Mouse (Mus musculus): ENCODE results near the gene Nucks1. TPM values are rescaled to one million over a fixed set of nuclear protein-coding genes. Genes with fewer than 3 reads are reported as not detected.

Gene Nucks1
- polyA plus RNA-seq, 1 experiment: 20.6 TPM

- H3K4me3 ChIP-seq: no peak overlapping the region
- H3ac ChIP-seq (ENCODE audit: control insufficient read depth, insufficient read length): no peak overlapping the region
- H3K4me2 ChIP-seq (ENCODE audit: low read depth): no peak overlapping the region
- no peak for TF ChIP-seq POLR2AphosphoS2 (IDR thresholded peaks at IDR 0.05; ENCODE audit: insufficient read length, low read depth)
- TF ChIP-seq USF1 (IDR thresholded peaks at IDR 0.05; ENCODE audit: low read depth): no peak
- no peak for TF ChIP-seq TCF3 (IDR thresholded peaks at IDR 0.05; ENCODE audit: insufficient read length, low read depth)
- no peak for TF ChIP-seq TCF12 (IDR thresholded peaks at IDR 0.05; ENCODE audit: insufficient read depth, poor library complexity, severe bottlenecking)
- no peak for TF ChIP-seq POLR2A (IDR thresholded peaks at IDR 0.05; ENCODE audit: insufficient read length, low read depth)
- no peak for TF ChIP-seq SRF (IDR thresholded peaks at IDR 0.05; ENCODE audit: control insufficient read depth, insufficient read length, low read depth)
- TF ChIP-seq MYOG (IDR thresholded peaks at IDR 0.05; ENCODE audit: control insufficient read depth in 1 of 3, insufficient read depth in 1 of 3, insufficient read length in 2 of 3, low read depth in 2 of 3): no peak
- H3K27me3 ChIP-seq (ENCODE audit: control insufficient read depth, insufficient read depth, insufficient read length): peaks cover 78% of the 10 kb centered on the region
- no peaks in the 10 kb centered on the region for H3K79me2 ChIP-seq (ENCODE audit: control insufficient read depth, insufficient read depth)
- no peaks in the 10 kb centered on the region for H3K36me3 ChIP-seq (ENCODE audit: control insufficient read depth, insufficient read depth)
Measured at GRCm38 (mm10) chr1:131971771-131972497, 61.6 kb downstream of the Nucks1 start.

DNA sequence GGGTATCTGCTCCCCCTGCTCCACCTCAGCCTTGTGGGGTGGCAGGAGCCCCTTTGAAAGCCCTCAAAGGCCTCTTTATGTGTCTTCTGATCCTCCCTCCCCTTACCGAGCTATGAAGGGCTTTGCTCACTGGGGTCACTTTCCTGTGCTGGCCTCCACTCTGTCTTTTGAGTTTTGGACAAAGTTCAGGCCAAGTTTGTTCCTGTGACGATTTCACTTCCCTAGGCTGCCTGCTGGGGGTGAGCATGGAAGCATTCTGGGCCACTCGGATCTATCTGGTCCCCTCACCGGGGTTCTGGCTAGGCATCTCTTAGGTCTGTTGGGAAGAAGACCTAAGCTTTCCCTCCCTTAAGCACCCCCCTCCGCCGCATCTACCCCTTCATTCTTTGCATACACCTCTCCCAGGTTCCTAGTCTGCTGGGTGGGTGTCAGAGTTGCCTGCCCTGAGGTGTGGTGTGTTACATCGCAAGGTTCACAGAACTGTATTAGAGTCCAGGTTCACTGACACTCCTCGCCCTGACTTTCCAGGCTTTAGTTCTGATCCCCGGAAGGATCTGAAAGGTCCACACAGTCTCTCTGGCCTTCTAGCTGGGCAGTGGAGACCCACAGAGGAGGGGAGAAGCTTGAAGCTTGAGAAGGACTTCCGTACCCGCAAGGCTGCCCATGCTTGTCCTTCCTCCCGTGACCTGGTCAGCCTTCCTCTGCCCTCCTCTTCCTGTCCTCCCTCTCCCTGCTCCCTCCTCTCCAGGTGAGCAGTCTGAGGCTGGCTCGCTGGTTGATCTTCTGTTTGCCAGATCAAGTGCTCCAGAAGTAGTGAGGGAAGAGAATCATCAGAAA, 62.4 kb downstream of the Nucks1 start:
- Histone ChIP-seq H3K4me2 (ENCODE audit: low read depth) (no peak overlapping the region), H3ac (ENCODE audit: control insufficient read depth, insufficient read length) (no peak overlapping the region), H3K36me3 (ENCODE audit: control insufficient read depth, insufficient read depth) (no peaks in the 10 kb centered on the region), H3K4me3 (no peak overlapping the region), H3K79me2 (ENCODE audit: control insufficient read depth, insufficient read depth) (no peaks in the 10 kb centered on the region), H3K27me3 (ENCODE audit: control insufficient read depth, insufficient read depth, insufficient read length) (peaks cover 78% of the 10 kb centered on the region)
- no peak for TF ChIP-seq TCF3 (IDR thresholded peaks at IDR 0.05; ENCODE audit: insufficient read length, low read depth)
- TF ChIP-seq USF1 (IDR thresholded peaks at IDR 0.05; ENCODE audit: low read depth): no peak
- no peak for TF ChIP-seq SRF (IDR thresholded peaks at IDR 0.05; ENCODE audit: control insufficient read depth, insufficient read length, low read depth)
- no peak for TF ChIP-seq POLR2AphosphoS2 (IDR thresholded peaks at IDR 0.05; ENCODE audit: insufficient read length, low read depth)
- TF ChIP-seq MAX (IDR thresholded peaks at IDR 0.05; ENCODE audit: low read depth): no peak

DNA sequence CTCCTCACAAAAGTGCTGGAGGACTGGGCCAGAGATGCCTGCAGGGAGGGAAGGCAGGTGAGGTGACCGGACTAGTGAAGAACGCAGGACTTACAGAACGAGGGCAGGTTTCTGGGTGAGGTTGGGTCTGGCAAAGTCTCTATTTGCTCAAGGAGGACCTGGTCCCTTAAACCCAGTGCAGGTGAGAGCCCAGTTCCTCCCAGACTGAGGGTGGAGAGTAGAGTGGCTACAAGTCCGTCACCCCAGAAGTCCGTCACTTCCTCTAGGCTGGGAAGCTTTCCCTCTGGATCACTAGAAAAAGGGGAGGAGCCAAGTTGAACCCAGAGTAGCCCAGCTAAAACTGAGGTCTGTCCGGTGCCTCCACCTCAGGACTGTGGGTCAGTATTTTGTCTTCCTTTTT, 63.7 kb downstream of the Nucks1 start:
- Histone ChIP-seq H3K4me2 (ENCODE audit: low read depth) (no peak overlapping the region), H3K36me3 (ENCODE audit: control insufficient read depth, insufficient read depth) (no peaks in the 10 kb centered on the region), H3ac (ENCODE audit: control insufficient read depth, insufficient read length) (no peak overlapping the region), H3K4me3 (no peak overlapping the region), H3K79me2 (ENCODE audit: control insufficient read depth, insufficient read depth) (no peaks in the 10 kb centered on the region), H3K27me3 (ENCODE audit: control insufficient read depth, insufficient read depth, insufficient read length) (peaks cover 80% of the 10 kb centered on the region)
- no peak for TF ChIP-seq E2F4 (IDR thresholded peaks at IDR 0.05; ENCODE audit: insufficient read depth)
- TF ChIP-seq CEBPB (IDR thresholded peaks at IDR 0.05; ENCODE audit: insufficient read depth, poor library complexity, severe bottlenecking): no peak
- TF ChIP-seq POLR2AphosphoS2 (IDR thresholded peaks at IDR 0.05; ENCODE audit: insufficient read length, low read depth): no peak
- no peak for TF ChIP-seq REST (IDR thresholded peaks at IDR 0.05; ENCODE audit: insufficient read depth, insufficient read length)
- TF ChIP-seq POLR2A (IDR thresholded peaks at IDR 0.05; ENCODE audit: insufficient read length, low read depth): no peak
- TF ChIP-seq MYOD1 (IDR thresholded peaks at IDR 0.05; ENCODE audit: control insufficient read depth in 1 of 3, insufficient read length in 2 of 3, low read depth in 2 of 3): no peak
- TF ChIP-seq TCF12 (IDR thresholded peaks at IDR 0.05; ENCODE audit: insufficient read depth, poor library complexity, severe bottlenecking): no peak
- no peak for TF ChIP-seq TCF3 (IDR thresholded peaks at IDR 0.05; ENCODE audit: insufficient read length, low read depth)
- no peak for TF ChIP-seq SRF (IDR thresholded peaks at IDR 0.05; ENCODE audit: control insufficient read depth, insufficient read length, low read depth)
- no peak for TF ChIP-seq USF1 (IDR thresholded peaks at IDR 0.05; ENCODE audit: low read depth)
- no peak for TF ChIP-seq MAX (IDR thresholded peaks at IDR 0.05; ENCODE audit: low read depth)
- no peak for TF ChIP-seq MYOG (IDR thresholded peaks at IDR 0.05; ENCODE audit: control insufficient read depth in 1 of 3, insufficient read depth in 1 of 3, insufficient read length in 2 of 3, low read depth in 2 of 3)

DNA sequence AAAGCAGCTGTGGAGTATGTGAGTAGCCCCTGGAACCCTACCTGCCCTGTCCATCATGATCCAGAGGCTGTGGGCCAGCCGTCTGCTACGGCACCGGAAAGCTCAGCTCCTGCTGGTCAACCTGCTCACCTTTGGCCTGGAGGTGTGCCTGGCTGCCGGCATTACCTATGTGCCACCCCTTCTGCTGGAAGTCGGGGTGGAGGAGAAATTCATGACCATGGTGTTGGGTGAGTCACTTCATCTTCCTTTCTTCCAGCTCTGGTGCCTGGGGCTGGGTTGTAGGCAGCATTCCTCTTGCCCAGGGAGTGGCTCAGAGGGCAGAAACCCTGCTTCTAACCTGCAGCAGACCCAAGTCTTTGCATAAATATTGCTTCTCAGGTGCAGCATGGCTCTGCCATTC, 66.6 kb downstream of the Nucks1 start:
- Histone ChIP-seq H3K36me3 (ENCODE audit: control insufficient read depth, insufficient read depth) (no peaks in the 10 kb centered on the region), H3K4me3 (no peak overlapping the region), H3K79me2 (ENCODE audit: control insufficient read depth, insufficient read depth) (no peaks in the 10 kb centered on the region), H3K4me2 (ENCODE audit: low read depth) (no peak overlapping the region), H3K27me3 (ENCODE audit: control insufficient read depth, insufficient read depth, insufficient read length) (peaks cover 61% of the 10 kb centered on the region), H3ac (ENCODE audit: control insufficient read depth, insufficient read length) (no peak overlapping the region)
- TF ChIP-seq TCF12 (IDR thresholded peaks at IDR 0.05; ENCODE audit: insufficient read depth, poor library complexity, severe bottlenecking): no peak
- TF ChIP-seq MYOG (IDR thresholded peaks at IDR 0.05; ENCODE audit: control insufficient read depth in 1 of 3, insufficient read depth in 1 of 3, insufficient read length in 2 of 3, low read depth in 2 of 3): no peak
- TF ChIP-seq E2F4 (IDR thresholded peaks at IDR 0.05; ENCODE audit: insufficient read depth): no peak
- TF ChIP-seq SRF (IDR thresholded peaks at IDR 0.05; ENCODE audit: control insufficient read depth, insufficient read length, low read depth): no peak
- TF ChIP-seq POLR2AphosphoS2 (IDR thresholded peaks at IDR 0.05; ENCODE audit: insufficient read length, low read depth): no peak
- TF ChIP-seq TCF3 (IDR thresholded peaks at IDR 0.05; ENCODE audit: insufficient read length, low read depth): no peak
- no peak for TF ChIP-seq MYOD1 (IDR thresholded peaks at IDR 0.05; ENCODE audit: control insufficient read depth in 1 of 3, insufficient read length in 2 of 3, low read depth in 2 of 3)
- no peak for TF ChIP-seq CEBPB (IDR thresholded peaks at IDR 0.05; ENCODE audit: insufficient read depth, poor library complexity, severe bottlenecking)
- no peak for TF ChIP-seq MAX (IDR thresholded peaks at IDR 0.05; ENCODE audit: low read depth)
- TF ChIP-seq USF1 (IDR thresholded peaks at IDR 0.05; ENCODE audit: low read depth): no peak
- no peak for TF ChIP-seq POLR2A (IDR thresholded peaks at IDR 0.05; ENCODE audit: insufficient read length, low read depth)
- TF ChIP-seq REST (IDR thresholded peaks at IDR 0.05; ENCODE audit: insufficient read depth, insufficient read length): no peak

All from myocyte (in vitro differentiated cells).